Mouse (Mus musculus) cortical plate, adult 2 months (tissue): ENCODE data around the gene Gin1. TPM values are rescaled to one million over a fixed set of nuclear protein-coding genes. Genes with fewer than 3 reads are reported as not detected.

Source experiments
- H3K27ac ChIP-seq: fragments of 200-500 bp; 2 replicates; pipeline ENCODE4 v1.5.1; 2012; ENCODE audit warnings: low read length, control low read depth, inconsistent platforms; ENCODE audit not compliant: insufficient read depth
- H3K4me1 ChIP-seq: fragments of 200-500 bp; 2 replicates; pipeline ENCODE4 v1.6.1; 2011; ENCODE audit warnings: low read length; ENCODE audit not compliant: control insufficient read depth, insufficient read depth
- H3K4me3 ChIP-seq: fragments of 200-500 bp; 2 replicates; pipeline ENCODE4 v1.5.1; 2011; ENCODE audit warnings: mild to moderate bottlenecking, low read length, control low read depth; ENCODE audit not compliant: insufficient read depth
- CTCF ChIP-seq: fragments of 200-500 bp; IDR thresholded peaks from 2 replicates; pipeline ENCODE4 v1.5.1; 2011; ENCODE audit warnings: mild to moderate bottlenecking, control low read depth, low read length; ENCODE audit not compliant: insufficient read depth; ENCODE audit errors: extremely low read depth
- POLR2A ChIP-seq: fragments of 200-500 bp; IDR thresholded peaks from 2 replicates; pipeline ENCODE4 v1.6.1; 2011; ENCODE audit warnings: mild to moderate bottlenecking, low read length, control low read depth; ENCODE audit not compliant: insufficient read depth; ENCODE audit errors: extremely low read depth
- polyA plus RNA-seq: library from polyadenylated mRNA; depleted of rRNA; stranded (reverse); fragments of >200 nt; gene quantifications from 2 replicates; pipeline ENCODE4 v1.2.3, GENCODE M21; 2012; rRNA removed

Gin1 gene
- polyA plus RNA-seq, 1 experiment = 9.1 TPM

- no peak overlapping the region for H3K27ac ChIP-seq
- H3K4me3 ChIP-seq = no peak overlapping the region
- TF ChIP-seq CTCF (no peak), POLR2A (no peak)
- H3K4me1 ChIP-seq = no peaks in the 10 kb centered on the region
Measured at GRCm38 (mm10) chr1:97809255-97809912, 39.4 kb downstream of the Gin1 start.

GRCm38 (mm10) chr1:97821282-97821681 is 51.3 kb downstream of the Gin1 start:
- no peak overlapping the region for H3K27ac ChIP-seq
- TF ChIP-seq CTCF (no peak), POLR2A (no peak)
- H3K4me3 ChIP-seq = no peak overlapping the region
- no peaks in the 10 kb centered on the region for H3K4me1 ChIP-seq

- H3K4me1 ChIP-seq = peaks cover 2% of the 10 kb centered on the region; the same call in 1 of the 2 replicates
- no peak for TF ChIP-seq POLR2A
- TF ChIP-seq CTCF = no peak
- no peak overlapping the region for H3K27ac ChIP-seq
- H3K4me3 ChIP-seq = no peak overlapping the region
Measured at GRCm38 (mm10) chr1:97822203-97822602, 52.2 kb downstream of the Gin1 start.

GRCm38 (mm10) chr1:97822904-97823303 is 52.9 kb downstream of the Gin1 start:
- Histone ChIP-seq H3K4me3 (no peak overlapping the region), H3K4me1 (peaks cover 2% of the 10 kb centered on the region; the same call in 1 of the 2 replicates), H3K27ac (no peak overlapping the region)
- no peak for TF ChIP-seq POLR2A
- no peak for TF ChIP-seq CTCF

GRCm38 (mm10) chr1:97827566-97827965 is 57.6 kb downstream of the Gin1 start:
- Histone ChIP-seq H3K4me3 (no peak overlapping the region), H3K27ac (no peak overlapping the region), H3K4me1 (peaks cover 2% of the 10 kb centered on the region; the same call in 1 of the 2 replicates)
- TF ChIP-seq POLR2A (no peak), CTCF (no peak)

GRCm38 (mm10) chr1:97828087-97828486 is 58.1 kb downstream of the Gin1 start:
- TF ChIP-seq POLR2A = no peak
- TF ChIP-seq CTCF = no peak
- Histone ChIP-seq H3K27ac (no peak overlapping the region), H3K4me1 (peaks cover 2% of the 10 kb centered on the region; the same call in 1 of the 2 replicates), H3K4me3 (no peak overlapping the region)

GRCm38 (mm10) chr1:97833466-97834353 is 63.7 kb downstream of the Gin1 start:
- peaks cover 1% of the 10 kb centered on the region for H3K4me1 ChIP-seq
- TF ChIP-seq POLR2A (no peak), CTCF (no peak)
- H3K4me3 ChIP-seq = no peak overlapping the region
- H3K27ac ChIP-seq = no peak overlapping the region

GRCm38 (mm10) chr1:97834354-97834822 is 64.4 kb downstream of the Gin1 start:
- peaks cover 1% of the 10 kb centered on the region for H3K4me1 ChIP-seq
- H3K4me3 ChIP-seq = no peak overlapping the region
- TF ChIP-seq CTCF = no peak
- no peak for TF ChIP-seq POLR2A
- no peak overlapping the region for H3K27ac ChIP-seq

Other genes with a start within 250 kb of the Gin1 start
- gene D1Ertd622e, start 108.1 kb upstream of the Gin1 start, polyA plus RNA-seq = 68.8 and 71.2 TPM in 2 replicates
- 23.9 TPM in 2 replicates for gene Ppip5k2, start 239 bp downstream of the Gin1 start, polyA plus RNA-seq